ENCODE assay signal across 15 mouse cellular contexts in the genomic region with DNA sequence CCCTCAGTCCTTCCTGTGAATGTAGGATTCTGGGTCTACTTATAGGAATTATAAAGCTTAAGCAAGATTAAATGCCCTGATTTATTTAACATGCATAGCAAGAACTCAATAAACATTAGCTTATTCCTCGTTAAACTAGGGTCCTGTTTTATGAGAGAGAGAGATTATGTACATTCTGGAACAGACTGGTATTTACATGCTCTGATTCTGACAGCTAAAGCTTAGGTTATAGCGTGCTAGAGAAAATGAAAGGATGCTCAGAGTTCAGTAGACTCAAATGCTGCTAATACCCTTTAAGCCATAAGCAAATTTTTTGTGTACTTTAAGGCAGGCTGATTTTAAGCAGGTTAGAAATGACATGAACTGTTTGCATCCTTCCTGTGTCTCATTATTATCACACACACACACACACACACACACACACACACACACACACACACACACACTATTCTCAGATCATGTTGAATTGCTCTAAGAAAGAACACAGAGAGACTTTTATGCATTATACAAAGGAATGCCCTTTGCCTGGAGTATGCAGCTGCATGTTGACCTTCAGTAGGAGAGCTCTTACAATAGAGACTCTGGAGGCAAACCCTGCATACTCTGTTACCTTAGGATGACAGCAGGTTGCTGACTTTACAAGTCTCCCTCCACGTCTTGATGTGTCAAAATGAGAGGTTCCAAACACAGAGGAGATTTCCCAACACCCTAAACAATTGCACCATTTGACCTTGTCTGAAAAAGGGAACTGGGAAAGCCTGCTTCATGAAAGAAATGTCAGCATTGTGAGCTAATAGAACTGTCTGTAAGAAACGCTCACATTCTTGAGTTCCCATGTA.
DNase-seq lines count a peak whose midpoint lies in the region; ATAC-seq and TF ChIP-seq lines count a peak whose summit lies in the region.
"Had no signal": no experiment of that assay in that cellular context is flagged by ENCODE, and none has a peak within 500 bp of the region (broad histone marks: within the 10 kb centered on the region; RNA-seq: fewer than 3 reads in every experiment).

No protein-coding gene starts in this region.

- no peaks in the 10 kb centered on the region for H3K36me3 ChIP-seq in neural tube, embryonic 13.5 days
- no peaks in the 10 kb centered on the region for H3K36me3 ChIP-seq in hindbrain, embryonic 13.5 days
- H3K36me3 ChIP-seq: limb, embryonic 10.5 days had no signal

- no peak overlapping the region for H3K4me2 ChIP-seq in neural tube, embryonic 13.5 days
- no peak overlapping the region for H3K4me2 ChIP-seq in hindbrain, embryonic 13.5 days

- H3K9ac ChIP-seq in neural tube, embryonic 13.5 days = no peak overlapping the region
- no peak overlapping the region for H3K9ac ChIP-seq in hindbrain, embryonic 13.5 days

- no peak for TF ChIP-seq CTCF in olfactory bulb, adult 2 months (IDR thresholded peaks at IDR 0.05; ENCODE audit: insufficient read depth, low read depth, low read length)

- intact Hi-C loops in heart, postnatal 25 days (cut with DNase I) = no loop called here

- DNase-seq in adrenal gland, postnatal 14 days = peak; percentile 19
- no peak for DNase-seq in adrenal gland, postnatal 25 days
- no peak for DNase-seq in neural tube, embryonic 10.5 days (ENCODE audit: extremely low spot score, low spot score)
- DNase-seq in heart, postnatal 25 days (ENCODE audit: low spot score) = no peak
- DNase-seq in gastrocnemius, postnatal 10 days = no peak
- DNase-seq: cerebellum, adult 9-11 months; gastrocnemius, postnatal 14 days; kidney, adult 8-10 months; layer of hippocampus, adult 9-11 months; right cerebral cortex, postnatal 4 days; thymus, adult 18-20 months had no signal

- H3K27me3 ChIP-seq in neural tube, embryonic 13.5 days = no peaks in the 10 kb centered on the region
- no peaks in the 10 kb centered on the region for H3K27me3 ChIP-seq in hindbrain, embryonic 13.5 days

- peaks cover 19% of the 10 kb centered on the region for H3K4me1 ChIP-seq in neural tube, embryonic 13.5 days (replicated peaks)
- peaks cover 25% of the 10 kb centered on the region for H3K4me1 ChIP-seq in hindbrain, embryonic 13.5 days (replicated peaks)
- H3K4me1 ChIP-seq in olfactory bulb, adult 2 months (ENCODE audit: control insufficient read depth, insufficient read depth, low read length) = no peaks in the 10 kb centered on the region

- no peak overlapping the region for H3K4me3 ChIP-seq in neural tube, embryonic 13.5 days
- H3K4me3 ChIP-seq in hindbrain, embryonic 13.5 days = no peak overlapping the region
- no peak overlapping the region for H3K4me3 ChIP-seq in olfactory bulb, adult 2 months (ENCODE audit: insufficient read depth, low read depth, low read length)
- H3K4me3 ChIP-seq: limb, embryonic 10.5 days had no signal

- TF ChIP-seq POLR2A in olfactory bulb, adult 2 months (IDR thresholded peaks at IDR 0.05; ENCODE audit: insufficient read depth, low read depth, low read length) = no peak

- WGBS in neural tube, embryonic 13.5 days = 43% methylated on average over 4 of the region's 4 CpGs
- WGBS in hindbrain, embryonic 13.5 days = 30% methylated on average over 4 of the region's 4 CpGs
- WGBS in olfactory bulb, adult 2 months = 27% methylated on average over 4 of the region's 4 CpGs

- H3K27ac ChIP-seq in neural tube, embryonic 13.5 days (replicated peaks) = peak overlapping the region; percentile 54
- H3K27ac ChIP-seq in hindbrain, embryonic 13.5 days = peak overlapping the region; percentile 1; the same call in 1 of the 2 replicates
- peak overlapping the region; percentile 48; the same call in 1 of the 2 replicates for H3K27ac ChIP-seq in olfactory bulb, adult 2 months (ENCODE audit: insufficient read depth, low read depth, low read length)
- H3K27ac ChIP-seq: limb, embryonic 10.5 days had no signal

- ATAC-seq in neural tube, embryonic 13.5 days (ENCODE audit: low read depth) = peak; percentile 56; the same call in 1 of the 2 replicates
- peak; percentile 47; the same call in 1 of the 2 replicates for ATAC-seq in hindbrain, embryonic 13.5 days (ENCODE audit: low FRiP score)

- no peaks in the 10 kb centered on the region for H3K9me3 ChIP-seq in neural tube, embryonic 13.5 days
- no peaks in the 10 kb centered on the region for H3K9me3 ChIP-seq in hindbrain, embryonic 13.5 days
- H3K9me3 ChIP-seq: limb, embryonic 10.5 days had no signal

Comparison
In these comparisons a context has a peak if more than half of its experiments do, and no peak if none do; other contexts are left out.
1. H3K27ac ChIP-seq: peak in every context shown above with its lines; median percentile 54 in neural tube, embryonic 13.5 days; 48 in olfactory bulb, adult 2 months; 1 in hindbrain, embryonic 13.5 days.